Mouse (Mus musculus) stomach, postnatal 0 days (tissue): Measurements from ENCODE around the gene Pnpt1. TPM values are rescaled to one million over a fixed set of nuclear protein-coding genes. Genes with fewer than 3 reads are reported as not detected.

Source experiments
- ATAC-seq: fragments of 200-750 bp; cut with Nextera tagmentation; 2 replicates; pipeline ENCODE4 v1.8.0; 2017; ENCODE audit not compliant: low FRiP score, low TSS enrichment
- DNase-seq: peaks from one replicate; pipeline ENCODE4 v3.0.0-alpha.2; 2016; ENCODE audit warnings: low spot score
- H3K27ac ChIP-seq: fragments of 300-500 bp; sonication (generic); replicated peaks from 2 replicates; pipeline ENCODE4 v1.5.1; 2014; ENCODE audit warnings: mild to moderate bottlenecking, control low read depth
- H3K27me3 ChIP-seq: fragments of 300-500 bp; sonication (generic); 2 replicates; pipeline ENCODE4 v1.6.1; 2014; ENCODE audit warnings: low read length; ENCODE audit not compliant: control insufficient read depth, insufficient read depth
- H3K36me3 ChIP-seq: fragments of 300-500 bp; sonication (generic); 2 replicates; pipeline ENCODE4 v1.6.1; 2014; ENCODE audit warnings: low read length, mixed read lengths; ENCODE audit not compliant: control insufficient read depth, insufficient read depth
- H3K4me1 ChIP-seq: fragments of 300-500 bp; sonication (generic); replicated peaks from 2 replicates; pipeline ENCODE4 v1.6.1; 2014; ENCODE audit warnings: antibody characterized with exemption; ENCODE audit not compliant: control insufficient read depth, insufficient read depth
- H3K4me2 ChIP-seq: fragments of 300-500 bp; sonication (generic); replicated peaks from 2 replicates; pipeline ENCODE4 v1.6.1; 2014; ENCODE audit warnings: low read depth, mild to moderate bottlenecking, control low read depth, moderate library complexity
- H3K4me3 ChIP-seq: fragments of 300-500 bp; sonication (generic); 2 replicates; pipeline ENCODE4 v1.5.1; 2014; ENCODE audit warnings: low read depth, low read length, control low read depth
- H3K9ac ChIP-seq: fragments of 300-500 bp; sonication (generic); 2 replicates; pipeline ENCODE4 v1.6.1; 2014; ENCODE audit warnings: mild to moderate bottlenecking, low read length, control low read depth, mixed read lengths
- H3K9me3 ChIP-seq: fragments of 300-500 bp; sonication (generic); 2 replicates; pipeline ENCODE4 v1.6.1; 2016; ENCODE audit warnings: low read length; ENCODE audit not compliant: control insufficient read depth
- CTCF ChIP-seq: IDR thresholded peaks from 2 replicates; pipeline ENCODE4 v1.5.1; 2016; ENCODE audit warnings: antibody characterized with exemption, low read depth, mild to moderate bottlenecking, moderate library complexity
- EP300 ChIP-seq: optimal IDR thresholded peaks from 2 replicates; pipeline ENCODE3; 2016; ENCODE audit warnings: antibody characterized with exemption
- WGBS: fragments of 180-500 bp; shearing (Covaris S2); extraction: QIAGEN DNeasy Blood & Tissue Kit; methylation state at CpG from one replicate; pipeline ENCODE4 v1.1.7; 2014; 5-methylcytosine and 5-hydroxymethylcytosine counted together
- polyA plus RNA-seq: library from polyadenylated mRNA; unstranded; fragments of >200 nt; fragmentation: Nextera tagmentation; extraction: Ambion mirVana; gene quantifications from 2 replicates; pipeline ENCODE4 v1.2.1, GENCODE M21; 2015

Pnpt1 gene
- 17.1 and 18.0 TPM in 2 replicates for polyA plus RNA-seq

GRCm38 (mm10) chr11:29130385-29131355 lies at the start of gene Pnpt1:
TSS of gene Pnpt1 (plus strand) at chr11:29130744.
- DNase-seq = peak; percentile 95
- Histone ChIP-seq H3K36me3 (peaks cover 5% of the 10 kb centered on the region; the same call in 1 of the 2 replicates), H3K9ac (peak within 1 kb of the TSS; percentile 89), H3K9me3 (no peaks in the 10 kb centered on the region), H3K4me2 (peak within 1 kb of the TSS; percentile 73), H3K4me1 (no peaks in the 10 kb centered on the region), H3K4me3 (peak within 1 kb of the TSS; percentile 95), H3K27me3 (no peaks in the 10 kb centered on the region), H3K27ac (peak within 1 kb of the TSS; percentile 63)
- ATAC-seq = peak; percentile 100
- TF ChIP-seq CTCF (peak; percentile 30; the same call in 1 of the 2 replicates), EP300 (no peak)
- WGBS = 3% methylated on average over 50 of the region's 50 CpGs

DNA sequence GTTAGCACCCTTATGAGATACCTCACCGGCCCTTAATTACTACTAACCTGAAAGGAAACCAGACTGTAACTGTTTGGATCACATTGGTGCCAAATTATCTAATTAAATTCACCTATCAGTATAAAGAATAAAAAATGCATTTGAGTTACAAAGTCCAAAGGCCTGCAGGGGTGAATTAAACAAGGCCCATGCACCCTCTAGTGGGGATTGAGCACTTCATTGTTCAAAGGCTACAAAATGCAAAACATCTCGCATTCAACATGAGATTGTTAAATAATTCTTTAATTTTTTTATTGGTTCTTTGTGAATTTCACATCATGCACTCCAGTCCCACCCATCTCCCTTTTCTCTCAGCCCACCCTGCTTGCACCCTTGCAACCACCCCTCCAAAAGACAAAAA lies 38.1 kb upstream of the Pnpt1 start:
- Histone ChIP-seq H3K4me3 (no peak overlapping the region), H3K27me3 (no peaks in the 10 kb centered on the region), H3K4me1 (no peaks in the 10 kb centered on the region), H3K9me3 (no peaks in the 10 kb centered on the region), H3K4me2 (no peak overlapping the region), H3K27ac (no peak overlapping the region), H3K36me3 (no peaks in the 10 kb centered on the region), H3K9ac (no peak overlapping the region)
- TF ChIP-seq EP300 = no peak
- peak; percentile 56 for TF ChIP-seq CTCF
- no peak for DNase-seq
- ATAC-seq = no peak
- 71% methylated on average over 2 of the region's 2 CpGs for WGBS

DNA sequence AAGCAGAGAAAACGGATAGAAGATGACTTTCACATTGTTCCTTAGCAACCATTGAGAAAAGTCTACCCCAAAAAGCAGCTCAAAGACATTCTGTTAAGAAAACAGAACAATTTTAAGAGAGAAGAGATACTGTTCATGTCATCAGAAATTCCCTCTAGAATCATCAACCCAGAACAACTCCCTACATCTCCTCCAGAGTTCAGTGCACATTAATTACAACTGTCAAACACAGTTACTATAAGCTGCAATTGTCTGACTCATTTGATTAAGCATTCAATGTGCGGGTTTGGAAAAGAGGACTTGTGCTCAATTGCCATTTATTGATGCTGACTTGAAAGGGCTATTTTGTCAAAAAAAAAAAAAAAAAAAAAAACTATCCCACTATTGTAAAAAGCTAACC lies 31.6 kb upstream of the Pnpt1 start:
- Histone ChIP-seq H3K9ac (no peak overlapping the region), H3K4me2 (no peak overlapping the region), H3K4me1 (no peaks in the 10 kb centered on the region), H3K4me3 (no peak overlapping the region), H3K27ac (no peak overlapping the region), H3K9me3 (no peaks in the 10 kb centered on the region), H3K36me3 (no peaks in the 10 kb centered on the region), H3K27me3 (no peaks in the 10 kb centered on the region)
- ATAC-seq (no peak), DNase-seq (no peak)
- no peak for TF ChIP-seq EP300
- no peak for TF ChIP-seq CTCF
- 34% methylated on average over 2 of the region's 2 CpGs for WGBS

DNA sequence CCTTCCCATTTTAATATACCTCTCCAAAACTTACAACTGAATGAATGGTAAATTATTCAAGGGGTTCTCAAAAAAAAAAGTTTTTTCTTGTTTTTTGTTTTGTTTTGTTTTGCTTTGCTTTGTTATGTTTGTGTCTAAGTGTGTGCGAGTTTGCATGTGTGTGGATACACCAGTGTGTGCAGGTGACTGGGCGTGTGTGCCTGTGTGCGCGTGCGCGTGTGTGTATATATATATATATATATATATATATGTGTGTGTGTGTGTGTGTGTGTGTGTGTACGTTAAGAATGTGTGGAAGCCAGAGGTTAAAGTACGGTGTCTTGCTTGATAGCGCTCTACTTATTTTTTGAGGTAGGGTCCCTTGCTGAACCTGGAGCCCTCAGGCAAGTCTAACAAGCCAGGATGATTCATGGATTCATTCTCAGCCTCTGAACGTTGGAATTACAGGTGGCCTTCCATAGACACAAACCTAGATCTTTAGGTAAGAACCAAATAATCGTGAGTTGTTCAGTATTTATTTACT lies 621 bp upstream of the Pnpt1 start:
- Histone ChIP-seq H3K9ac (peak overlapping the region; percentile 89), H3K4me2 (peak overlapping the region; percentile 73), H3K36me3 (peaks cover 5% of the 10 kb centered on the region; the same call in 1 of the 2 replicates), H3K27ac (no peak overlapping the region), H3K4me3 (peak overlapping the region; percentile 95), H3K9me3 (no peaks in the 10 kb centered on the region), H3K4me1 (no peaks in the 10 kb centered on the region), H3K27me3 (no peaks in the 10 kb centered on the region)
- DNase-seq (peak; percentile 20), ATAC-seq (peak; percentile 55)
- 40% methylated on average over 11 of the region's 11 CpGs for WGBS
- TF ChIP-seq EP300 (no peak), CTCF (no peak)

DNA sequence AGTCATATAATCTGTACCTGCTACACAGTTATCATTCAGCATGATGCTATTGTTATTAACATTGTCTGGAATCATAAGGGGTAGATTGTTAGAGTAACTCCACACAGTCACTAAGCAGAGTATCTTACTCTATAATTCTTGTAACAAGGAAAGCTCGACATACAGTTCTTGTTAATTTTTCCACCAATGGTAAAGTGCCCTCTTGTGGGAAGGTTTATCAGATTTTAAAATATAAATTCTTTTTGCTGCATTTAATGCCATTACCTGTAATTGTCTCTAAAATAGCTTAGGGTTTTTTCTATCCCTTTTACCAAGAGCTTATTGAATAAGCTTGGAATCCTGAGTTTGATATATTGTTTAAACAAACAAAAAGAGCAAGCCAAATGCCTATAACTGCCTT lies 10.1 kb downstream of the Pnpt1 start:
- 41% methylated on average over 1 of the region's 1 CpGs for WGBS

More for the DNA sequence above, 10.1 kb downstream of the Pnpt1 start:
- Histone ChIP-seq H3K9ac (no peak overlapping the region), H3K27ac (no peak overlapping the region), H3K36me3 (peaks cover 7% of the 10 kb centered on the region; the same call in 1 of the 2 replicates), H3K27me3 (no peaks in the 10 kb centered on the region), H3K9me3 (no peaks in the 10 kb centered on the region), H3K4me2 (no peak overlapping the region), H3K4me1 (no peaks in the 10 kb centered on the region), H3K4me3 (no peak overlapping the region)
- DNase-seq = no peak
- no peak for ATAC-seq
- peak; percentile 24; the same call in 1 of the 2 replicates for TF ChIP-seq CTCF
- no peak for TF ChIP-seq EP300
